Mouse (Mus musculus): ENCODE measurements around the gene G430095P16Rik. TPM values are rescaled to one million over a fixed set of nuclear protein-coding genes. Genes with fewer than 3 reads are reported as not detected.

Gene G430095P16Rik
- polyA plus RNA-seq, 1 experiment from 2014 or later = 2.1 TPM

DNA sequence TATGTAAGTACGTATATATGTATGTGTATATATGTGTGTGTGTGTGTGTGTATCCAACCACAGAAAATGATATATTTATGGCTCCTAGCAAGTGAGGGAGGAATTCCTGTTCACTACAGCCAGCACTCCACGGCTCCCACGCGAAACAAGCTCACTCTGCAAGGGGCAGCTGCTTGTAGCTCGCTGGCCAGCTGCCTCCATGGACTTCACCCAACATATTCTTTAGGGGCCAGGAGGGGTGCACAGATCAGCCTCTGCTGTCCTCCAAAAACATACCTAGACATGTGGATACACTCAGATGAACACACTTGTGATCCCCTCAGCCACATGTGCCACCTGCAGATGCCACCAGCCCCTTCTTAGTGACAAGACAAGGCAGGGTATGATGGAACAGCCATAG, 9.7 kb downstream of the G430095P16Rik start:
- Histone ChIP-seq H3K27me3 (ENCODE audit: insufficient read depth, poor library complexity, severe bottlenecking) (peaks cover 93% of the 10 kb centered on the region), H3K9me3 (no peaks in the 10 kb centered on the region), H3K36me3 (no peaks in the 10 kb centered on the region), H3K4me1 (peaks cover 77% of the 10 kb centered on the region), H3K27ac (peak overlapping the region; percentile 87), H3K4me3 (no peak overlapping the region)
- 73% methylated on average over 5 of the region's 5 CpGs for WGBS
- DNase-seq (ENCODE audit: low spot score) = no peak

DNA sequence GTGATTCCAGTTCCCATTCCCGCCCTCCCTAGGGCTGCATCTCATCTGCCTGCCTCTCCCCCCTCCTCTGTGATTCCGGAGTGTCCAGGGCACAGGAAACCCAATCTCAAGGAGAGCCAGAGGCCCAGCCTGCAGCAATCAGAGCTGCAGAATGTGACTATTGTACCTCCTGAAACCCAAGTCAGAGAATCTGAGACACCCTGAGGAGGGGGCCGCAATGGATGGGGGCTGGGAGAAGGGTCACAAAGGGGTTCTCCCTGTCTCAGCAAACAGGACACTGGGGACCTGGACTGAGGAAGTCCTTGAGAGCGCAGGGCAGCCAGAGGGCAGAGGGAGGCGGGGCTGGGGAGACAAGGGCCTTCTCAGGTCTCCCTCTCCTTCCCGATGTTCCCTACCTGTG, 10.2 kb downstream of the G430095P16Rik start:
- peaks cover 78% of the 10 kb centered on the region for H3K4me1 ChIP-seq
- peak overlapping the region; percentile 87 for H3K27ac ChIP-seq
- 29% methylated on average over 6 of the region's 6 CpGs for WGBS
- no peak overlapping the region for H3K4me3 ChIP-seq
- peaks cover 96% of the 10 kb centered on the region for H3K27me3 ChIP-seq (ENCODE audit: insufficient read depth, poor library complexity, severe bottlenecking)
- H3K9me3 ChIP-seq = no peaks in the 10 kb centered on the region
- no peak for DNase-seq (ENCODE audit: low spot score)
- H3K36me3 ChIP-seq = no peaks in the 10 kb centered on the region

DNA sequence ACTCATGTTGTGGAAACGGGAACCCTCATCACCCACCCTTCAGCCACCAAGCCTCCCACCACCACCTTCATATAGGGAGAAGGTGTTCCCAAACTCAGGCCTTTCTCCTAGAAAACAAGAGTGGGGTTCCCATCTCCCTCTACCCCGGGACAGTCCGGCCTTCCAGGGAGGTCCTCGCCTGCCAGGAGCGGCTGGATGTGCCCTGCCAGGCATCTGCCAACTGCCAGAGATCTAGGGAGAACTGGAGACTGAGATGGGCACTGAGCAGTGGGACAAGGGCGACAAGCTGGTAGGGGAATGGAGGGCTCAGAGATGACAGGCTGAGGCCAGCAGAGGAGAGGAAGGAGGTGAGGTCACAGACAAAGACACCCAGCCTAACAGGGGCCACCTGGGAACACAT, 11.2 kb downstream of the G430095P16Rik start:
- 89% methylated on average over 6 of the region's 6 CpGs for WGBS
- no peak for DNase-seq (ENCODE audit: low spot score)
- H3K4me3 ChIP-seq = no peak overlapping the region
- no peaks in the 10 kb centered on the region for H3K9me3 ChIP-seq
- peak overlapping the region; percentile 65; the same call in 1 of the 2 replicates for H3K27ac ChIP-seq
- H3K36me3 ChIP-seq = no peaks in the 10 kb centered on the region
- peaks cover 98% of the 10 kb centered on the region for H3K27me3 ChIP-seq (ENCODE audit: insufficient read depth, poor library complexity, severe bottlenecking)
- peaks cover 78% of the 10 kb centered on the region for H3K4me1 ChIP-seq

DNA sequence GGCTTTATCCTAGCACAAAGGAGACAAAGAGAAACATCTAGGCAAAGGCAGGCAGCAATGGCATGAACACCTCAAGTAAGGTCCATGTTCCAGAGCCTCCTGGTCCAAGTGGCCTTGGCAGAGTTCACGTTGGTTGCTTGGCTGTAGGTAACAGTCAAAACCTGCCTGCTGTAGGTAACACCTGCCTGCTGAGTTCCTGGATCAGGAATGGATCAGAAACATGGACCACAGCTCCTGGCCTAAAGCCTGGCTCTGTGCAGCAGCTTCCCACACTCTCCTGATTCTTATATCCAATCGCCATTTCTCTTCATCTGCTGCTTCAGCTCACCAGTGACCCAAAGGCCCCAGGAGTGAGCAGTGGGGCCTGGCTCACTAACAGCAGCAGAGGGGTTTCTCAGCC, 11.9 kb downstream of the G430095P16Rik start:
- 0 out of 2 replicates have a peak overlapping the region, but pooled peaks have one; percentile 65 for H3K27ac ChIP-seq
- no peaks in the 10 kb centered on the region for H3K9me3 ChIP-seq
- H3K27me3 ChIP-seq (ENCODE audit: insufficient read depth, poor library complexity, severe bottlenecking) = peaks cover 98% of the 10 kb centered on the region
- no peak overlapping the region for H3K4me3 ChIP-seq
- H3K4me1 ChIP-seq = peaks cover 77% of the 10 kb centered on the region
- no peaks in the 10 kb centered on the region for H3K36me3 ChIP-seq
- 82% methylated on average over 2 of the region's 2 CpGs for WGBS
- DNase-seq (ENCODE audit: low spot score) = no peak

DNA sequence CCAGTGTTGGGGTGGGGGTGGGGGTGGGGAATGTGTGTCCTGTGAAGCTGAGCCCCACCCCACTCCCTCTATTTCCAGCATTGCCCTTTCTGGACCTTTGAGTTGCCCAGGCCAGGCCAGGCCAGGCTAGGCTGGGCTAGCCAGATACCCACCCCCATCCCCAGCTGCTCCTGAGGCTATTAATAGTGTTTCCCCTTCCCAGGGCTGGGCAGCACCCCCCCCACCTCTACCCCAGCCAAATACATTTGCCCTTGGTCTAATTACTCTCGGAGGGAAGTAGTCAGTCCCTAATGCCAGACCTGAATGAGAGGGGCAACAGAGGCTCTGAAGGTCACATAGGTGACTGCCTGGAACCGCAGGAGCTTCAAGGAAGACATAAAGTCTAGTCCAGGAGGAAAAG, 12.8 kb downstream of the G430095P16Rik start:
- Histone ChIP-seq H3K4me1 (peaks cover 73% of the 10 kb centered on the region), H3K36me3 (no peaks in the 10 kb centered on the region), H3K27me3 (ENCODE audit: insufficient read depth, poor library complexity, severe bottlenecking) (peaks cover 98% of the 10 kb centered on the region), H3K4me3 (no peak overlapping the region), H3K9me3 (no peaks in the 10 kb centered on the region), H3K27ac (peak overlapping the region; percentile 65; the same call in 1 of the 2 replicates)
- WGBS = 37% methylated on average over 2 of the region's 2 CpGs
- no peak for DNase-seq (ENCODE audit: low spot score)

DNA sequence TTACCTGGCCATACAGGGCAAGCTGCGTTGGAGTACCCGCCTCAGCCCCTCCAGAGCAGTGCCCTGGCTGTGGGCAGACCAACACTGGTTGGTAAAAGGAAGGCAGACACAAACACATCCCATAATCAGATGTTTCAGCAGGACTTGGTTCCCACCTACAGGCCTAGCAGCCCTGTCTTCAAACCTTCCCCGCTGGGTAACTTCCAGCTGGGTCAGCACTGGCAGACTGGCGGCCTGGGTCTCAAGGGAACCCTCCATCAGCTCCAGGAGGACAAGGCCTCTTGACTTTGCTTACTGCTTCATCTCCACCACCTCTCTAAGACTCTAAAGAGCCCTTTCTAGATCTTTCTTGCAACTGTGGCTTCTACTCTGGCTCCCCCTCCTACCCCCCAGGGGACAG, 13.7 kb downstream of the G430095P16Rik start:
- Histone ChIP-seq H3K27me3 (ENCODE audit: insufficient read depth, poor library complexity, severe bottlenecking) (peaks cover 98% of the 10 kb centered on the region), H3K9me3 (no peaks in the 10 kb centered on the region), H3K4me3 (no peak overlapping the region), H3K27ac (peak overlapping the region; percentile 65), H3K36me3 (no peaks in the 10 kb centered on the region), H3K4me1 (peaks cover 72% of the 10 kb centered on the region)
- 86% methylated on average over 4 of the region's 4 CpGs for WGBS
- no peak for DNase-seq (ENCODE audit: low spot score)

DNA sequence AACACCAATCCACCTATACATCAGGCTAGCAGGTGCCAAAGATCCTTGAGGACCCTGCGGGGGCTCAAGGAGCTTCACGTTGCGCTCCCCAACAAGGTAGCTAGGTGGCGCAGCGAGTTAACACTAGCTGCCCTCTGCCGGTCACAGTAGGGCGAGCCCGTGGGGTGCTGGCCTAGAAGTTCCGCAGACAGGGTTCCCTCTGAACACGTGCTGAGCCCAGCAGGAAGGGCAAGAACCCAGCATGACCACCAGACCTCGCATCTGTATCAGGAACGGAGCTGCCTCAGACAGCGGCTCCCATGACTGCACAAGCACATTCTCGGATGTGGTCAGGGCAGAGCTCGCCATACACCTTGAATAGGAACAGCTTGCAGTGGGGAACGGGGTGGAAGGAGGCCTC, 14.8 kb downstream of the G430095P16Rik start:
- peaks cover 98% of the 10 kb centered on the region for H3K27me3 ChIP-seq (ENCODE audit: insufficient read depth, poor library complexity, severe bottlenecking)
- WGBS = 1% methylated on average over 16 of the region's 16 CpGs
- peaks cover 71% of the 10 kb centered on the region for H3K4me1 ChIP-seq
- peak overlapping the region; percentile 76 for H3K27ac ChIP-seq
- no peaks in the 10 kb centered on the region for H3K9me3 ChIP-seq
- no peaks in the 10 kb centered on the region for H3K36me3 ChIP-seq
- peak overlapping the region; percentile 51 for H3K4me3 ChIP-seq
- peak; percentile 92 for DNase-seq (ENCODE audit: low spot score)

DNA sequence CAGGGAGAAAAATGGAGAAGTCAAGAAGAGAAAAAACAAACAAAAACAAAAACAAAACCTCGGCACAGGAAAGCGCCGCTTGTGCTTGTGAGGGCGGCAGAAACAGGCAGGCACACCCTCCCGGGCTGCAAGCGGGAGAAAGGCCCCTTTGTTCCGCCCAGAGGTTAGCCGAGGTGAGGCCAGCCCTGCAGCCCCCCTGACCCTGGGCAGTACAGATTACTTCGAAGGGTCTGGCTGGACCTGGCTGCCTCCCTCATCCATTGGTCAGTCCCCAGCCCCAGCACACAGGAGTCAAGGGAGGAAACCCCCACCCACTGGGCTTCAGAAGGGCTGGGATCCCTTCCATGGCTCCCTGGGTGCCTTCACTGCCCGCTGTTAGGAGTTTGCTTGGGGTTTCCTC, 15.5 kb downstream of the G430095P16Rik start:
- 7% methylated on average over 10 of the region's 10 CpGs for WGBS
- DNase-seq (ENCODE audit: low spot score) = no peak
- H3K27ac ChIP-seq = peak overlapping the region; percentile 76; the same call in 1 of the 2 replicates
- H3K27me3 ChIP-seq (ENCODE audit: insufficient read depth, poor library complexity, severe bottlenecking) = peaks cover 94% of the 10 kb centered on the region
- no peaks in the 10 kb centered on the region for H3K36me3 ChIP-seq
- H3K4me1 ChIP-seq = peaks cover 71% of the 10 kb centered on the region
- no peaks in the 10 kb centered on the region for H3K9me3 ChIP-seq
- H3K4me3 ChIP-seq = peak overlapping the region; percentile 51

DNA sequence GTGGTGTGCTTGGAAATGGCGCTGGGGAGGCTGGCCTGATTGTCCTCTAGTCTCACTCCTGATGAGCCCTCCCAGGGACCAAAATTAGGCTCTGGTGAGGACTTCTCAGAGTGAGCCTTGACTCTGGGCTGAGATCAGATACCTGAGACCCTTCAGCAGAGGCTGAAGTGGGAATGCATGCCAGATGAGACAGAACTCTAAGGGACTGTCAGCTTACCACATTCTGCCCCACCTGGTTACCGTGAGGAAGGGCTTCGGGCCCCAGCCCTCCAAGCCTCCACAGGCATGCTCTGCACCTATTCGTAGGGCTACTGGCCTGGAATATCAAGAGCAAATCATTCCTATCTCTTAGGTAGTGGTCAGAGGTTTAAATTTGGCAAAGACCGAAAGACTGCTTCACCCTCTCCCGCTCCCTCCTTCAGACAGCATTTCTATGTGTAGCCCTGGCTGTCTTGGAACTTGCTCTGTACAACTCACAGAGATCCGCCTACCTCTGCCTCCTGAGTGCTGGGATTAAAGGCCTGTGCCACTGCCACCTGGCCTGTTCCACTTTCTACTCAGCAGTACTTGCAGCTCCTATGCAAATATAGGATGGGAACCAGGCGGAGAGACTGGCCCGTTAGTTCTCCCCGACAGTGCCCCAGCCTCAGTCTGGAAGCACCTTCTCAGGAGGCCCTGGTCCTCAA, 16.1 kb downstream of the G430095P16Rik start:
- Histone ChIP-seq H3K9me3 (no peaks in the 10 kb centered on the region), H3K27me3 (ENCODE audit: insufficient read depth, poor library complexity, severe bottlenecking) (peaks cover 96% of the 10 kb centered on the region), H3K36me3 (no peaks in the 10 kb centered on the region), H3K4me1 (peaks cover 72% of the 10 kb centered on the region), H3K4me3 (no peak overlapping the region), H3K27ac (peak overlapping the region; percentile 76; the same call in 1 of the 2 replicates)
- WGBS = 54% methylated on average over 10 of the region's 10 CpGs
- DNase-seq (ENCODE audit: low spot score) = no peak

DNA sequence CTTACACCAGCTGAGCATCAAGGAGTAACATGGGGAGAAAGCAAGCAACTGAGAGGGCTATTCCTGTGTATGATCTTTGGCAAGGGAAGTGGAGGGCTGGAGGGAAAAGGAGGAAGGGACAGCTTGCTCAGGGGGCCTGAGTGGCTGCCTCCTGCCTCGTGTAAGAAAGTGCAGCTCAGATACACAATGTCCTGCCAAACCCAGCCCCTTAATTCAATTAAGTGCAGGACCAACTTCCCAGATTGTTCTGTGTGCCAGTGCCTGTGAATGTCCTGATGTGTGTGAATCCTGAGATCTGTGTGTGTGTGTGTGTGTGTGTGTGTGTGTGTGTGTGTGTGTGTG, 16.6 kb downstream of the G430095P16Rik start:
- WGBS = 0% methylated on average over 1 of the region's 1 CpGs
- Histone ChIP-seq H3K4me3 (no peak overlapping the region), H3K4me1 (peaks cover 75% of the 10 kb centered on the region), H3K9me3 (no peaks in the 10 kb centered on the region), H3K27me3 (ENCODE audit: insufficient read depth, poor library complexity, severe bottlenecking) (peaks cover 96% of the 10 kb centered on the region), H3K36me3 (no peaks in the 10 kb centered on the region), H3K27ac (peak overlapping the region; percentile 23; the same call in 1 of the 2 replicates)
- DNase-seq (ENCODE audit: low spot score) = no peak

DNA sequence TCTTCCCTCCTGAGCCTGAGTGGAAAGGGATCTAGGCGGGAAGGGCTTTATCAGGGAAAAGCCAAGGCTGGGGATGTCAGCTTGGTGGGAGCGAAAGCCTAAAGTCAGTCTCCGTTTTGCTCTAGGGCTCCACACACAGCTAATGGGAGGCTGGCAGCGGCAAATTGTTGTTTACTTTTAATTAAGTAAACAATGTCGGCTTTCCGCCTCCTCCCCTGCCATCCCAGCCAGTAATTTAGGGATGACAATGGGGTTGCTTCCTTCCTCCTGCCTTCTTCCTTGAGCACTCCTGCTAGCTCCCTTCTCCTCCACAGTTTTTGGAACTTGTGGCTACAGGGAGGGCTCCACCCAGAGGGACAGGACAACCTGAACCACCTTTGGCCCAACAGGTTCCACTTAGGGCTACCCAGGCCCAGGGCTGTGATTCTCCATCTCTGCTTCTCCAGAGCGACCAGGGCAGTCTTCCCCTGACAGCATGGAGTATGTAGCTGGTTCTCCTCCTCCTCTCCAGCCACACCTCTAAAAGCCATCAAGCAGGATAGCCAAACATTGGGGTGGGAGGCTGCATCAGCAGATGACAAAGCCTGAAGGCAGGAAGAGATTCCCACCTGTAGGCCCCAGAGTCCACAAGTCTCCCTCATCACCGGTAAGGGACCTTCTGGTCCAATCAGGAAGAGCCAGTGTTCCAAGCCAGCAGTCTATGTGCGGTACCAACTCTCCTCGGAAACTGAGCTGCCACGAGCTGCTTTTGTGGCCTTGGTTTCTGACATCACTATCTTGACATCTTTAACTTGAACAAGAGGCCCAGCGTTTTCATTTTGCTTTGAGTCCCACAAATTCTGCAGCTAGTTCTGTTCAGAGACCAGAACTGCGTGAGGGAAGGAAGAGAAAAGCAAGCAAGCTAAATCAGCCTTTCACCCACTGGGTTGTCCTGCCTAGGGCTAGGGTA, 18.4 kb downstream of the G430095P16Rik start:
- peak overlapping the region; percentile 80 for H3K27ac ChIP-seq
- H3K36me3 ChIP-seq = no peaks in the 10 kb centered on the region
- H3K27me3 ChIP-seq (ENCODE audit: insufficient read depth, poor library complexity, severe bottlenecking) = peaks cover 95% of the 10 kb centered on the region
- H3K4me3 ChIP-seq = no peak overlapping the region
- no peaks in the 10 kb centered on the region for H3K9me3 ChIP-seq
- WGBS = 42% methylated on average over 13 of the region's 13 CpGs
- DNase-seq (ENCODE audit: low spot score) = no peak
- peaks cover 80% of the 10 kb centered on the region for H3K4me1 ChIP-seq

DNA sequence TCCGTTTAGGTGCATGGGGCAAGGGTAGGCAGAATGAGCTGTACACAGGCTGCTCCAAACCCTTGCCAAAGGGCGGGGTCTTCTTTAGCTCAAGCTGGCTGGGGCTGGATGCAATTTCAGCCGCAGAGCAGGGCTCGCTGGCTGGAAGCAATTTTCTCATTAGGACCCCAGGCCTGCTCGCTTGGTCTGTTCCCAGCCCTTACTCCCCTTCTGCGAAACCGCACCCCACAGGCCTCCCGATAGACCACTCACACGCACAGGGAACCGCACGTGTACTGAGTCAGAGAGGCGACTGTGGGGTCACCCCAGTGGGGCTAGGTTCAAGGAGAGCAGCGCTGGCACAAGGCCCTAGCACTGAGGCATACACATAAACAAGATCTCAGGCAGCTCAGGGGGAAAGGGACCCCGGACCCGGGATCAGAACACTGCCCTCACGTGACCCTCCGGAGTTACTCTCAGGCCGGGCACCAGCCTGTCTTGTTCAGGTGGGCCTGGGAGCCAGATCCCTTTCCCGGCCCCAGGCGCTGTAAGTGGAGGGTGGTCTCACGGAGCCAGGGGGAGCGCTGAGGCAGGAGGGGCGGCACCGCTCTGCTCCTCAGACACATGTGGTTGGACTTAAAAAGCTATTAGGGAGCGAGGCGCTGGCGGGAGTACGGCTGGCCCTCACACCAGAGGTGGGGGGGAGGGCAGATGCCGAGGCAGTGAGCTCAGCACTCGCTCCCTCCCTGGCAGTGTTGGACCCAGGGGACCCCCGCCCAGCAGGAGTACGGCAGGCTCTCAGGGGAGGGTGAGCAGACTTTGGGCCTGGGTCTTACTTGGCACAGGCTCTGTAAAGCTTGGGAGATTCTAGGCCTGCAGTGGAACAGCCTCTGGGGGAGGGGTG, 19.6 kb downstream of the G430095P16Rik start:
- no peaks in the 10 kb centered on the region for H3K36me3 ChIP-seq
- H3K4me3 ChIP-seq = peak overlapping the region; percentile 36
- no peak for DNase-seq (ENCODE audit: low spot score)
- peaks cover 88% of the 10 kb centered on the region for H3K4me1 ChIP-seq
- WGBS = 9% methylated on average over 32 of the region's 32 CpGs
- peak overlapping the region; percentile 80 for H3K27ac ChIP-seq
- H3K9me3 ChIP-seq = no peaks in the 10 kb centered on the region
- H3K27me3 ChIP-seq (ENCODE audit: insufficient read depth, poor library complexity, severe bottlenecking) = peaks cover 95% of the 10 kb centered on the region

Measured in heart, embryonic 10.5 days (tissue).